Mouse (Mus musculus) monocyte, adult 2 months (primary cell): Measurements from ENCODE around the gene Mob3b.
A peak's percentile ranks its signal among the peaks of the same experiment; 100 is the strongest.

Source experiments
- DNase-seq, 2 experiments: peaks; one replicate each; pipeline ENCODE4 v3.0.0; 2022; ENCODE audit warnings: low spot score in 2 of 2, low read depth in 1 of 2

Gene Mob3b

GRCm38 (mm10) chr4:35156751-35157611, at the start of gene Mob3b:
Gene Mob3b, minus strand, starts transcription at chr4:35157484.
- peak; percentile 68 to 78 for DNase-seq

GRCm38 (mm10) chr4:35204659-35205058, 47.4 kb upstream of the Mob3b start:
- DNase-seq: no peak

GRCm38 (mm10) chr4:35203724-35204123, 46.4 kb upstream of the Mob3b start:
- no peak for DNase-seq

GRCm38 (mm10) chr4:35201700-35202099, 44.4 kb upstream of the Mob3b start:
- no peak for DNase-seq

- DNase-seq: no peak
Observed at GRCm38 (mm10) chr4:35192725-35193124, 35.4 kb upstream of the Mob3b start.

GRCm38 (mm10) chr4:35189794-35190193, 32.5 kb upstream of the Mob3b start:
- no peak for DNase-seq

- no peak for DNase-seq
Observed at GRCm38 (mm10) chr4:35187617-35188326, 30.5 kb upstream of the Mob3b start.

GRCm38 (mm10) chr4:35177926-35178645, 20.8 kb upstream of the Mob3b start:
- DNase-seq: no peak

GRCm38 (mm10) chr4:35175566-35175965, 18.3 kb upstream of the Mob3b start:
- no peak for DNase-seq

- DNase-seq: no peak
Observed at GRCm38 (mm10) chr4:35173551-35173950, 16.3 kb upstream of the Mob3b start.

- no peak for DNase-seq
Observed at GRCm38 (mm10) chr4:35172471-35172870, 15.2 kb upstream of the Mob3b start.

- no peak for DNase-seq
Observed at GRCm38 (mm10) chr4:35169571-35170125, 12.4 kb upstream of the Mob3b start.

GRCm38 (mm10) chr4:35167855-35168254, 10.6 kb upstream of the Mob3b start:
- no peak for DNase-seq

GRCm38 (mm10) chr4:35165947-35166346, 8.7 kb upstream of the Mob3b start:
- peak in 1 of 2 experiments; percentile 4 for DNase-seq

- DNase-seq: no peak
Observed at GRCm38 (mm10) chr4:35165275-35165674, 8.0 kb upstream of the Mob3b start.

- DNase-seq: peak in 1 of 2 experiments; percentile 43
Observed at GRCm38 (mm10) chr4:35157815-35158214, 531 bp upstream of the Mob3b start.

- DNase-seq: peak; percentile 53 to 81
Observed at GRCm38 (mm10) chr4:35156149-35156611, 1.1 kb downstream of the Mob3b start.

- no peak for DNase-seq
Observed at GRCm38 (mm10) chr4:35155132-35155922, 2.0 kb downstream of the Mob3b start.

- DNase-seq: no peak
Observed at GRCm38 (mm10) chr4:35154051-35154450, 3.2 kb downstream of the Mob3b start.

GRCm38 (mm10) chr4:35151756-35152155, 5.5 kb downstream of the Mob3b start, which contains the start of gene Ifnk:
Gene Ifnk, plus strand, starts transcription at chr4:35152056.
- DNase-seq: no peak
